Mouse (Mus musculus) neural tube, embryonic 14.5 days (tissue): ENCODE results near the gene Dna2. TPM values are rescaled to one million over a fixed set of nuclear protein-coding genes. Genes with fewer than 3 reads are reported as not detected.
"Not testable (repeated sequence)": the region's sequence is repeated elsewhere in the genome, so short reads cannot be mapped to it uniquely, and the experiment has no call there.

Experiments used
- ATAC-seq: fragments of 200-750 bp; cut with Nextera tagmentation; 2 replicates; pipeline ENCODE4 v1.8.0; 2017; ENCODE audit warnings: low read depth, mild to moderate bottlenecking, moderate TSS enrichment, moderate library complexity
- H3K27ac ChIP-seq: fragments of 300-500 bp; sonication (generic); 2 replicates; pipeline ENCODE4 v1.5.1; 2014; ENCODE audit warnings: low read depth, mild to moderate bottlenecking, control low read depth, low read length, moderate library complexity, mixed read lengths
- H3K27me3 ChIP-seq: fragments of 300-500 bp; sonication (generic); 2 replicates; pipeline ENCODE4 v1.6.1; 2014; ENCODE audit warnings: low read length; ENCODE audit not compliant: control insufficient read depth, insufficient read depth
- H3K36me3 ChIP-seq: fragments of 300-500 bp; sonication (generic); 2 replicates; pipeline ENCODE4 v1.6.1; 2014; ENCODE audit warnings: low read length, mixed read lengths; ENCODE audit not compliant: control insufficient read depth, insufficient read depth
- H3K4me1 ChIP-seq: fragments of 300-500 bp; sonication (generic); 2 replicates; pipeline ENCODE4 v1.6.1; 2014; ENCODE audit warnings: low read length; ENCODE audit not compliant: control insufficient read depth, insufficient read depth
- H3K4me2 ChIP-seq: fragments of 300-500 bp; sonication (generic); 2 replicates; pipeline ENCODE4 v1.6.1; 2014; ENCODE audit warnings: mild to moderate bottlenecking, low read depth, low read length, control low read depth
- H3K4me3 ChIP-seq: fragments of 300-500 bp; sonication (generic); 2 replicates; pipeline ENCODE4 v1.5.1; 2014; ENCODE audit warnings: low read depth, low read length, control low read depth, mixed read lengths
- H3K9ac ChIP-seq: fragments of 300-500 bp; sonication (generic); replicated peaks from 2 replicates; pipeline ENCODE4 v1.6.1; 2014; ENCODE audit warnings: low read depth, mild to moderate bottlenecking, control low read depth, low read length, mixed read lengths
- H3K9me3 ChIP-seq: fragments of 300-500 bp; sonication (generic); 2 replicates; pipeline ENCODE4 v1.6.1; 2016; ENCODE audit warnings: low read length; ENCODE audit not compliant: control insufficient read depth
- WGBS: fragments of 180-500 bp; shearing (Covaris S2); extraction: QIAGEN DNeasy Blood & Tissue Kit; methylation state at CpG from one replicate; pipeline ENCODE4 v1.1.7; 2014; 5-methylcytosine and 5-hydroxymethylcytosine counted together
- polyA plus RNA-seq: library from polyadenylated mRNA; unstranded; fragments of >200 nt; fragmentation: Nextera tagmentation; extraction: Ambion mirVana; gene quantifications from 2 replicates; pipeline ENCODE4 v1.2.1, GENCODE M21; 2014

Gene Dna2
- polyA plus RNA-seq: 4.8 and 5.1 TPM in 2 replicates

- Histone ChIP-seq H3K27ac (peak within 1 kb of the TSS; percentile 71), H3K36me3 (peaks cover 13% of the 10 kb centered on the region), H3K9ac (peak within 1 kb of the TSS; percentile 72), H3K4me2 (peak within 1 kb of the TSS; percentile 62), H3K27me3 (no peaks in the 10 kb centered on the region), H3K4me1 (no peaks in the 10 kb centered on the region), H3K4me3 (peak within 1 kb of the TSS; percentile 68), H3K9me3 (no peaks in the 10 kb centered on the region)
- ATAC-seq: peak; percentile 95
- under 1% methylated on average over 68 of the region's 68 CpGs for WGBS
Observed at GRCm38 (mm10) chr10:62946738-62947471, at the start of gene Dna2. TSS of gene Dna2 (plus strand) at chr10:62947026.

- no peaks in the 10 kb centered on the region for H3K27me3 ChIP-seq
- no peak for ATAC-seq
- WGBS: 97% methylated on average over 3 of the region's 3 CpGs
Observed at GRCm38 (mm10) chr10:62897437-62897836, 49.4 kb upstream of the Dna2 start.

GRCm38 (mm10) chr10:62898061-62898460 lies 48.8 kb upstream of the Dna2 start:
- Histone ChIP-seq H3K27ac (no peak overlapping the region), H3K4me3 (no peak overlapping the region), H3K9me3 (no peaks in the 10 kb centered on the region), H3K4me1 (no peaks in the 10 kb centered on the region), H3K9ac (no peak overlapping the region), H3K4me2 (no peak overlapping the region), H3K27me3 (no peaks in the 10 kb centered on the region), H3K36me3 (no peaks in the 10 kb centered on the region)
- ATAC-seq: no peak
- WGBS: 87% methylated on average over 2 of the region's 2 CpGs

More at GRCm38 (mm10) chr10:62897437-62897836, 49.4 kb upstream of the Dna2 start:
- no peaks in the 10 kb centered on the region for H3K36me3 ChIP-seq
- H3K27ac ChIP-seq: no peak overlapping the region
- no peak overlapping the region for H3K9ac ChIP-seq
- H3K4me3 ChIP-seq: no peak overlapping the region
- no peak overlapping the region for H3K4me2 ChIP-seq
- H3K9me3 ChIP-seq: no peaks in the 10 kb centered on the region
- H3K4me1 ChIP-seq: no peaks in the 10 kb centered on the region

GRCm38 (mm10) chr10:62900144-62900543 lies 46.7 kb upstream of the Dna2 start:
- Histone ChIP-seq H3K4me2 (no peak overlapping the region), H3K9ac (no peak overlapping the region), H3K36me3 (no peaks in the 10 kb centered on the region), H3K27me3 (no peaks in the 10 kb centered on the region), H3K9me3 (no peaks in the 10 kb centered on the region), H3K4me3 (no peak overlapping the region), H3K27ac (no peak overlapping the region), H3K4me1 (no peaks in the 10 kb centered on the region)
- ATAC-seq: no peak
- 97% methylated on average over 4 of the region's 4 CpGs for WGBS

- Histone ChIP-seq H3K36me3 (no peaks in the 10 kb centered on the region), H3K9me3 (no peaks in the 10 kb centered on the region), H3K4me1 (no peaks in the 10 kb centered on the region), H3K27ac (no peak overlapping the region), H3K27me3 (no peaks in the 10 kb centered on the region), H3K4me3 (no peak overlapping the region), H3K4me2 (no peak overlapping the region), H3K9ac (no peak overlapping the region)
- no peak for ATAC-seq
- WGBS: 51% methylated on average over 8 of the region's 8 CpGs
Observed at GRCm38 (mm10) chr10:62901826-62902225, 45.0 kb upstream of the Dna2 start.

- H3K36me3 ChIP-seq: no peaks in the 10 kb centered on the region
- no peak overlapping the region for H3K9ac ChIP-seq
- no peak for ATAC-seq
- H3K4me3 ChIP-seq: no peak overlapping the region
- no peaks in the 10 kb centered on the region for H3K9me3 ChIP-seq
- no peaks in the 10 kb centered on the region for H3K27me3 ChIP-seq
- no peak overlapping the region for H3K27ac ChIP-seq
- no peaks in the 10 kb centered on the region for H3K4me1 ChIP-seq
- 61% methylated on average over 1 of the region's 1 CpGs for WGBS
- no peak overlapping the region for H3K4me2 ChIP-seq
Observed at GRCm38 (mm10) chr10:62902829-62903228, 44.0 kb upstream of the Dna2 start.

GRCm38 (mm10) chr10:62906336-62906735 lies 40.5 kb upstream of the Dna2 start:
- no peak overlapping the region for H3K4me3 ChIP-seq
- no peak overlapping the region for H3K4me2 ChIP-seq
- no peak for ATAC-seq
- no peak overlapping the region for H3K9ac ChIP-seq
- H3K27ac ChIP-seq: no peak overlapping the region
- no peaks in the 10 kb centered on the region for H3K36me3 ChIP-seq
- no peaks in the 10 kb centered on the region for H3K27me3 ChIP-seq
- H3K9me3 ChIP-seq: no peaks in the 10 kb centered on the region
- H3K4me1 ChIP-seq: no peaks in the 10 kb centered on the region
- WGBS: 92% methylated on average over 7 of the region's 7 CpGs

GRCm38 (mm10) chr10:62908896-62909295 lies 37.9 kb upstream of the Dna2 start, which contains the start of gene Tet1:
TSS of gene Tet1 (minus strand) at chr10:62908996.
- not testable (repeated sequence) for H3K4me3 ChIP-seq, H3K4me2 ChIP-seq, H3K9ac ChIP-seq, H3K9me3 ChIP-seq, H3K27me3 ChIP-seq, H3K4me1 ChIP-seq, H3K36me3 ChIP-seq, ATAC-seq, H3K27ac ChIP-seq
- no CpG with 5 or more reads among the region's 1 CpGs for WGBS

GRCm38 (mm10) chr10:62911120-62911519 lies 35.7 kb upstream of the Dna2 start:
- Histone ChIP-seq H3K27ac (no peak overlapping the region), H3K36me3 (no peaks in the 10 kb centered on the region), H3K4me2 (no peak overlapping the region), H3K9me3 (no peaks in the 10 kb centered on the region), H3K4me1 (no peaks in the 10 kb centered on the region), H3K27me3 (no peaks in the 10 kb centered on the region), H3K9ac (no peak overlapping the region), H3K4me3 (no peak overlapping the region)
- no peak for ATAC-seq
- 97% methylated on average over 2 of the region's 2 CpGs for WGBS
